Mouse (Mus musculus): ENCODE measurements around the gene Elp4.

- TF ChIP-seq TAL1 (conservative IDR thresholded peaks at IDR 0.05; ENCODE audit: low read depth, low read length) = no peak
- no peak for TF ChIP-seq CTCF (IDR thresholded peaks at IDR 0.05; ENCODE audit: low read depth, low read length)
- no peak for TF ChIP-seq GATA1 (IDR thresholded peaks at IDR 0.05; ENCODE audit: borderline replicate concordance, low read length)
These were observed 224.0 kb downstream of the Elp4 start for GRCm38 (mm10) chr2:105680146-105680998.
